Mouse (Mus musculus): ENCODE measurements around the gene Mc1r.
"Not testable (repeated sequence)": the region's sequence is repeated elsewhere in the genome, so short reads cannot be mapped to it uniquely, and the experiment has no call there.

The Mc1r gene

DNA sequence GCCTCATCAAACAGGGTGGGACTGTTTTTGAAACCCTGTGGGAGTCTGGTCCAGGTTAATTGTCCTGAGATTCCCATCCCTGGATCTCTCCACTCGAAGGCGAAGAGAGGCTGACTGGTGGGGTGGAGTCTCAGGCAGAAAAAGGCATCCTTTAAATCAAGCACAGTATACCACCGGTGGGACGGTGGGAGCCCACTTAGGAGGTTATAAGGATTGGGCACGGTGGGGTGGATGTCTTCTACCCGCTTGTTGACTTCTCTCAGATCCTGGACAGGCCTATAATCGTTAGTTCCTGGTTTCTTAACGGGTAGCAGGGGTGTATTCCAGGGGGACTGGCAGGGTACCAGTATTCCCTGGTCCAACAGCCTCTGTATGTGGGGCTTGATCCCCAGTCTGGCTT, 24.0 kb downstream of the Mc1r start:
- not testable (repeated sequence) for DNase-seq (ENCODE audit: low read depth, low spot score)

- no peak for DNase-seq (ENCODE audit: low read depth, low spot score)
Observed at GRCm38 (mm10) chr8:123431616-123432365, 24.9 kb downstream of the Mc1r start.

DNA sequence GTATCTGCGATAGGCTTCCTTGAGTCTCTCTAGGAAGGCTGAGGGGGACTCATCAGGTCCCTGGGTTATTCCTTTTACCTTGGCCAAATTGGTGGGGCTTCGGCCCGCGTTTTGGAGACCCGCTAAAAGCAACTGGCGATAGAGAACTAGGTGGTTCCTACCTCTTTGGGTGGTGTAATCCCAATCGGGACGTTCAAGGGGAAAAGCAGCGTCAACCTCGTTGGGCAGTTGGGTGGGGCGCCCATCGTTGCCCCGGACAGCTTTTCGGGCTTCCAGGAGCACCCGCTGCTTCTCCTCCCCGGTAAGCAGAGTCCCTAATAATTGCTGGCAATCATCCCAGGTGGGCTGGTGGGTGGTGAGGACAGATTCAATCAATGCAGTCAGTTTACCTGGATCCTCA, 25.5 kb downstream of the Mc1r start:
- no peak for DNase-seq (ENCODE audit: low read depth, low spot score)

DNA sequence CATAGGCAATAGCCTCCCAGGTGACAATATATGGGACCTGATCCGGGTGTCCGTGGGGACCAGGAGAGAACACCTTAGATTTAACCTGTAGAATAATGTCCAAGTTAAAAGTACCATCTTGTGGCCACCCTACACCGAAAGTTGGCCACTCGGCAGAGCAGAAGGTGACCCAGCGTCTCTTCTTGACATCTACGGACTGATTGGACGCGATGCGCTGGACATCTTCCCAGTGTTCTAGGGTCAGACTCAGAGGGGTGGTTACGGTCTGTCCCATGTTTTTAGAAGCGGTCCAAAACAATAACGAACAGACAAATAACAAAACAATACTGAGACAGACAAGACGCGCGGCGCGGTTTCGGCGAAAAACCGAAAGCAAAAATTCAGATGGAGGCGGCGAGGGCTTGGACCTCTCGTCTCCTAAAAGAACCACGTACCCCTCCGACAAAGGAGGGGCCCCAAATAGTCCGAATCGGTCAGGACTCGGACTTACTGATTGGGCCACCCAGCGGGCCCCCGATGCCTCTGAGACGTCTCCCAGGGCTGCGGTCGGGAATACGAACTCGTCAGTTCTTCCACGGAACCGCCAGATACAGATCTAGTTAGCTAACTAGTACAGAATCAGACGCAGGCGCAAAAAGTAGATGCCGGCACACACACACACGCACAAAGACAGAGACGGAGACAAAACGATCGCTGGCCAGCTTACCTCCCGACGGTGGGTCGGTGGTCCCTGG, 26.5 kb downstream of the Mc1r start:
- DNase-seq (ENCODE audit: low read depth, low spot score): not testable (repeated sequence)

DNA sequence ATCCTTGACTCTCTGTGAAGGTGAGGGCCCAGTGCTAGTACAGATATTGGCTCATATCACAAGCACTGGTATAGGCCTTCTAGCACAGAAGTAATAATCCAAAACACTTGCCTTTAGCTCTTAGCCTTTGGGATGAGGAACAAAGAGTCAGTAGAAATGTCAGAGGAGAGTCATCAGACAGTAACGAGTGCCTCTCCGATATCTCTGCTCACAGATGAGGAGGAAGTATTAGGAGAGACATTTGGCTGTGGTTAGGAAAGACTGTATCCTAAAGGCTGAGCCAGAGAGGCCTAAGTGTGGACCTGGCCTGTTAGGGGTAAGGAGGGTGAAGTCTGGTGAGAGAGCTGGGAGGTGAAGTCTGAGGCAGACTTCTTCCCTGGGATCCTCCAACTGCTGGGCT, 34.9 kb downstream of the Mc1r start:
- DNase-seq (ENCODE audit: low read depth, low spot score): no peak

DNA sequence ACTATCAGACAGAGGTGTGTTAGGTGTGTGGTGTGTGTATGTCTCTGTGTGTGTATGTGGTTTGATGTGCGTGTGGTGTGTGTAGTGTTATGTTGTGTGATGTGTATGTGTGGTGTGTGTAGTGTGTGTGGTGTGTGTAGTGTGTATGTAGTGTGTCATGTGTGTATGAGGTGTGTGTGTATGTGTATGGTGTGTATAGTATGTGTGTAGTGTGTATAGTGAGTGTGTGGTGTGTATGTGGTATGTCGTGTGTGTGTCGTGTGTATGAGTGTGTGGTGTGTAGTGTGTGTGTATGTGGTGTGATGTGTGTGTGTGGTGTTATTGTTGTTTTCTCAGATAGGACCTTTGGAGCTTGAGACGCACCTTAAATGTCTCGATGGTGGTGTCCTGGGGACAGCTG, 35.4 kb downstream of the Mc1r start:
- no peak for DNase-seq (ENCODE audit: low read depth, low spot score)

DNA sequence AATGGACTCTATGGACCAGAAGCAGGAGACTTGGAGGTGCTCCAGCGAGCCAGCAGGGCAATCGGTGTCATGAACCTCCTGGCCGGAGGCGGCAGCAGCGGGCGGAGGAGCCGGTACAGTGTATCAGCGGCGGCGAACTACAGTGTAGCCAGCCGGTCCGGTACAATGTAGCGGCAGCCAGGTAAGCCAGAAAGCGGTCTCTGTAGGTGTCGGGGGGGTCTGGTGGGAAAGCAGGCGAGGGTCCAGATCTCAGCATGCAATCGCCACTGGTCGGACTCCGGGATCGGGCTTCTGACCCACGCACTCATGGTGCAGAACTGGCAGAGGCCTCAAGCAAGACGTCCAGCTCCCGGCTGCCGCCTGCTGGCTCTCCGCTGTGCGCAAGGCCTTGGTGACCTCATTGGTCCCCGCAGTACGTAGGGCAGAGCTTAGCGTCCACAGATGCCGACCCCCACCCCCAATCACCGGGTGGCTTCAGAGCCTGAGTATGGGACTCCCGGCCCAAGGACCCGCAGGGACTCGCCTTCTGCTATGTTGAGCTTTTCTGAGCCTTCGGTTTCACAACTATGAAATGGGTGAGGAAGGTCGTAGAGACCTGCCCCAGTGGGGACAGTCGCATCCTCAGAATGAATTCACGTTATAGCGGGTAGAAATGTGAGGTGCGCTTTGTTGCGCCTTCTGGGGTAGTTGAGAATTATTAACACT, 36.1 kb downstream of the Mc1r start:
- DNase-seq (ENCODE audit: low read depth, low spot score): peak; percentile 75

DNA sequence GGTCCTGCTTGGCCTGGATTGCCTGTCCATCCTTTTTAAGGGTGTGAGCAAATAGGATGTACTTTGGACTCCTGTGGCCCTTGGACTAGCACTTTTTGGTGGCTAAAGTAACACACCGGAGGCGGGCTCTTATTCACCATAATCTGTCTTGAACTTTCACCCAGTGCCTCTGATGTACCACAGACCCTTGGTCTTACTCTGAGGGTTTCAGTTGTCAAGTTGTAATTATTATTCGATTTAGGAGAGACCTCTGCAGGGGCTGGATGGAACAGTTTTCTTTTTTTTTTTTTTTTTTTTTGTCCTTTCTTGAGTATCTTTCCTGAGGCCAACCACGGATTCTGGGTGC, 36.6 kb downstream of the Mc1r start:
- no peak for DNase-seq (ENCODE audit: low read depth, low spot score)

DNA sequence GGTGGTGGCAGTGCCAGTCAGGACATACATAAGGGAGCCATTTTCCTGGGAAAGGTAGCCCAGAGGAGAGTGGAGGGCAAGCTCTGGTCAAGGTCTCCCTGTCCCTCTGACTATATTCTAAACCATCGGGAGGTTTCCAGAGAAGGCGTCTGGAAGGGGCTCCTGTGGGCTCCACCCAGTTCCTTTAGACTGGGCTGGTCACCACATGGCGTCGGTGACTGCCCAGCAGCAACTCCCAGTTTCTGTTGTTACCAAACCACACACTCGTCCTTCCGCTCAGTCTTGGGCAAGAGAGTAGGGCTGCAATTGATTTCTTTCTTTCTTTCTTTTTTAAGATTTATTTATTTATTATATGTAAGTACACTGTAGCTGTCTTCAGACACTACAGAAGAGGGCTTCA, 37.2 kb downstream of the Mc1r start:
- no peak for DNase-seq (ENCODE audit: low read depth, low spot score)

- no peak for DNase-seq (ENCODE audit: low read depth, low spot score)
Observed at GRCm38 (mm10) chr8:123445981-123446380, 39.1 kb downstream of the Mc1r start.

GRCm38 (mm10) chr8:123446799-123447198, 39.9 kb downstream of the Mc1r start:
- DNase-seq (ENCODE audit: low read depth, low spot score): no peak

- no peak for DNase-seq (ENCODE audit: low read depth, low spot score)
Observed at GRCm38 (mm10) chr8:123450783-123451182, 43.9 kb downstream of the Mc1r start.

DNA sequence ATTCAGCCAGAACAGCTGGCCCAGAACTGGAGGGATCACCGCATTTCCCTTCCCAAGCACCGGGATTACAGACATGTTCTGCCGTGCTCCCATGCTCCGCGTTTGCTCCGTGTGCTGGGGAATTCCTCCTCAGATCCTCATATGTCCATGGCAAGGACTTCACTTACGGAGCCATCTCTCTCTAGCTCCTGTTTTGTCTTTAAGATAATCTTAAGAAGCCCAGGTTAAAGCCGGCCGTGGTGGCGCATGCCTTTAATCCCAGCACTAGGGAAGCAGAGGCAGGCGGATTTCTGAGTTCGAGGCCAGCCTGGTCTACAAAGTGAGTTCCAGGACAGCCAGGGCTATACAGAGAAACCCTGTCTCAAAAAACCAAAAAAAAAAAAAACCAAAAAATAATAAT, 44.8 kb downstream of the Mc1r start:
- DNase-seq (ENCODE audit: low read depth, low spot score): not testable (repeated sequence)

DNA sequence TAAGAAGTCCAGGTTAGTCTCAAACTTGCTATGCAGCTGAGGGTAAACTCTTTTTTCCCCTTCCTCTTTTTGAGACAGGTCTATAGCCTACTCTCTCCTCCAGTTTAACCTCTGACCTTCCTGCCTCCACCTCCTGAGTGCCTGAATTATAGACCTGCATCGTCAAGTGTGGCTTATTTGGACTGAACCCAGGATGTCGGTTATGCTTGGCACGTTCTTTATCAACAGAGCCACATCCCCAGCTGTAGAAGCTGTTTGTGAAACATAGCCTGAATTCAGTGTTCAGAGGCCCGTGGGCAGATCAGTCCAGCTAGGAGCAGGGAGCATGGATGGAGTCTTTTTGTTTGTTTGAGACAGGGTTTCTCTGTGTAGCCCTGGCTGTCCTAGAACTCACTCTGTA, 45.2 kb downstream of the Mc1r start:
- no peak for DNase-seq (ENCODE audit: low read depth, low spot score)

GRCm38 (mm10) chr8:123453291-123453690, 46.4 kb downstream of the Mc1r start:
- DNase-seq (ENCODE audit: low read depth, low spot score): no peak

GRCm38 (mm10) chr8:123453951-123454350, 47.0 kb downstream of the Mc1r start:
- DNase-seq (ENCODE audit: low read depth, low spot score): no peak

DNA sequence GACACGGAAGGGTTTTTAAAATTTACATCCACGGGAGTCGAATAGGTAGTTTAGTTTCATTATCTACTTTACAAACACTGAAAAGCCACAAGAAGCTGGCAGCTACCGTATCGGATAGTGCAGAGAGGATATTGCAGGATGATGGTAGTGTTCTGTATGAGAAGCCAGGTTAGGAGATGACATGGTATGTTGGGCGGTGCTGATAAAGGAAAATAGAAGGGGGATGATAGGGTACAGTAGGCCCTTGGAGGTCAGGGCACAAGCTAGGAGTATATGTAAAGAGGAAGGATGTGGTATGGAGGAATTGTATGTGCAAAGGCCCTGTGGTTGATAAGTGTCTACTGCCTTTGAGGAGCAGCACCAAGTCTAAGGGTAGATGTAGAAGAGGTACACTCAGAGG, 47.7 kb downstream of the Mc1r start:
- DNase-seq (ENCODE audit: low read depth, low spot score): no peak

Data from retina, adult 2 months (tissue).